Mouse (Mus musculus) intestine, embryonic 16.5 days (tissue): ENCODE data around the gene Sorbs2. TPM values are rescaled to one million over a fixed set of nuclear protein-coding genes. Genes with fewer than 3 reads are reported as not detected.

ENCODE experiments used
- polyA plus RNA-seq: library from polyadenylated mRNA; unstranded; fragments of >200 nt; fragmentation: Nextera tagmentation; extraction: Ambion mirVana; gene quantifications from 2 replicates; pipeline ENCODE4 v1.2.1, GENCODE M21; 2015

The Sorbs2 gene
- polyA plus RNA-seq, 1 experiment from 2014 or later, result 19.1 TPM

Other genes starting within 250 kb of the Sorbs2 start
- 0.40 and 0.72 TPM in 2 replicates for gene F11, start 245.8 kb upstream of the Sorbs2 start, polyA plus RNA-seq
- gene Klkb1, start 212.9 kb upstream of the Sorbs2 start, polyA plus RNA-seq, result 0.07 and 0.09 TPM in 2 replicates
- gene Gm45753, start 199.3 kb upstream of the Sorbs2 start, polyA plus RNA-seq, result 0.13 and 0.54 TPM in 2 replicates
- 1.3 and 1.7 TPM in 2 replicates for gene Cyp4v3, start 174.6 kb upstream of the Sorbs2 start, polyA plus RNA-seq
- gene Fam149a, start 125.5 kb upstream of the Sorbs2 start, polyA plus RNA-seq, result 5.3 and 6.4 TPM in 2 replicates
- 1.0 and 1.4 TPM in 2 replicates for gene Tlr3, start 96.7 kb upstream of the Sorbs2 start, polyA plus RNA-seq